Mouse (Mus musculus) ES-Bruce4 (cell line): ENCODE data around the gene Kcnq4.

Source experiments
- CTCF ChIP-seq: IDR thresholded peaks from one replicate; pipeline ENCODE4 v1.8.1; 2011; ENCODE audit warnings: low read depth, low read length
- EP300 ChIP-seq: IDR thresholded peaks from 2 replicates; pipeline ENCODE4 v1.6.1; 2011; ENCODE audit warnings: low read depth, low read length; ENCODE audit not compliant: insufficient read depth
- POLR2A ChIP-seq: IDR thresholded peaks from one replicate; pipeline ENCODE4 v1.8.1; 2011; ENCODE audit warnings: low read length; ENCODE audit not compliant: insufficient read depth

DNA sequence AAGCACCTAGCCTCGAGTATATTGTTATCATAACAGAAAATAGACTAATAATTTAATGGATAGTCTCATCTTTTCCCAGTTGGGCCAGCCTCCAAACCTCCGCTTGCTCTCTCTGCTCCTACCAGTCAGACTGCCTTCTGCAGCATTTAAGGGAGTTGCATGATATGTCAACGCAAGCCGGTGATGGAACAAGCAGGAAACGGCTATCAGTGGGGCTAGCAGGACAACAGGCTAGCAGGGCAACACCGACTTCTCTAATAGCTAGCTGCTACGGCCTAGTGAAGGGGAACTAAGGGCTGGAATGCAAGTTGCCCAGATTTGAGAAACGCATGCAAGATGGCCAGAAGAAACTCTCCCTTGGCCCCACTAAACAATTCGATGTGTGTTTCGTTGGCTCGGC is 20.6 kb downstream of the Kcnq4 start:
- TF ChIP-seq CTCF: no peak
- TF ChIP-seq EP300: no peak
- TF ChIP-seq POLR2A: no peak
